Mouse (Mus musculus): Measurements from ENCODE around the gene Pth1r. TPM values are rescaled to one million over a fixed set of nuclear protein-coding genes. Genes with fewer than 3 reads are reported as not detected.

Pth1r gene
- 21.9 and 23.9 TPM in 2 replicates for polyA plus RNA-seq (2014; fragmentation: Nextera tagmentation; extraction: Ambion mirVana)

DNA sequence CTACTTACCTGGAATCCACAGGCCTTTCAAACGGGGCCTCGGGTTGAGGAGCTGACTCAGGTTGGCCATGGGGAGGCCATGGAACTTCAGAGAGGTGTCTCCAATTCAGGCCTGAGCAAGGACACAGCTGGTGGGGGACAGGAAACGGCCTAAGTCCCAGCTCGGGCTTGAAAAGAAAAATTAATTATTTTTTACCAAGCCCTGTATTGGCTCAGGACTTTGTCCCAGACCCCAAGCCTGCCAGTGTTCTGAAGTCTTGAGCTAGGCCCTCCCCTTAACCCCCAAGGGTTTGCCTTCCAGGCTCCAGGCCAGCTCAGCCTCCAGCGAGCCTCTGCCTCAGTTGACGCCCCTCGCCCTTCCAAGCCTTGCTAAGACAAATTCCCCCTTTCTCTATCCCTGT, at the start of gene Pth1r:
TSS of gene Pth1r (minus strand) at position 185 of the 400 bp plus-strand sequence.
- H3K9ac ChIP-seq (ENCODE audit: low read depth, low read length) = no peak within 1 kb of the TSS
- H3K36me3 ChIP-seq (ENCODE audit: control insufficient read depth, insufficient read depth, low read length) = no peaks in the 10 kb centered on the region
- no peaks in the 10 kb centered on the region for H3K9me3 ChIP-seq (ENCODE audit: control insufficient read depth, low read length)
- DNase-seq (ENCODE audit: low spot score) (no peak), ATAC-seq (ENCODE audit: low FRiP score) (no peak)
- 0 out of 2 replicates have a peak, but pooled peaks cover 7% of the 10 kb centered on the region for H3K27me3 ChIP-seq (ENCODE audit: control insufficient read depth, insufficient read depth, low read length)
- 63% methylated on average over 7 of the region's 7 CpGs for WGBS
- H3K27ac ChIP-seq (ENCODE audit: low read depth, low read length) = no peak within 1 kb of the TSS
- no peak within 1 kb of the TSS for H3K4me3 ChIP-seq (ENCODE audit: low read depth, low read length)
- no peaks in the 10 kb centered on the region for H3K4me1 ChIP-seq (replicated peaks; ENCODE audit: control insufficient read depth, insufficient read depth, low read length)
- H3K4me2 ChIP-seq (replicated peaks; ENCODE audit: low read depth, low read length) = no peak within 1 kb of the TSS

DNA sequence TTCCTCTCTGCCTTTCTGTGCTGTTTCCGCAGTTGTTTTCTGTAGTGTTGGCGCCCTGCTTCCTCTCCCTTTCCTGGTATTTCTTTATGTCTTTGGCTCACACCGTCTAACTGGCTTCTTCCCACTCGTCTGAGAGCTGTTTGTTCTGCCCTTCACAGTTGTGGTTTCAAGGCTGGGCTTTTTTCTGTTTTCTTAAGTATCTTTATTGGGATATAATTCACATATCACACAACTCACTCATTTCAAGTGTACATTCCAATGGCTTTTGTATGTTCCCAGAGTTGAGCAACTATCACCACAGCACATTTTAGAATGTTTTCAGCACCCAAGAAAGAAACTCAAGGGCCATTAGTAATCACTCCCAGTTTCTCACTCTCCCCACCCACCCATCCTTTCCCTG, 43.5 kb upstream of the Pth1r start:
- Histone ChIP-seq H3K27ac (ENCODE audit: low read depth, low read length) (no peak overlapping the region), H3K9ac (ENCODE audit: low read depth, low read length) (no peak overlapping the region), H3K27me3 (ENCODE audit: control insufficient read depth, insufficient read depth, low read length) (no peaks in the 10 kb centered on the region), H3K4me2 (replicated peaks; ENCODE audit: low read depth, low read length) (no peak overlapping the region), H3K9me3 (ENCODE audit: control insufficient read depth, low read length) (no peaks in the 10 kb centered on the region), H3K4me3 (ENCODE audit: low read depth, low read length) (no peak overlapping the region), H3K36me3 (ENCODE audit: control insufficient read depth, insufficient read depth, low read length) (no peaks in the 10 kb centered on the region), H3K4me1 (replicated peaks; ENCODE audit: control insufficient read depth, insufficient read depth, low read length) (no peaks in the 10 kb centered on the region)
- no peak for DNase-seq (ENCODE audit: low spot score)
- ATAC-seq (ENCODE audit: low FRiP score) = no peak
- WGBS = 75% methylated on average over 4 of the region's 4 CpGs

DNA sequence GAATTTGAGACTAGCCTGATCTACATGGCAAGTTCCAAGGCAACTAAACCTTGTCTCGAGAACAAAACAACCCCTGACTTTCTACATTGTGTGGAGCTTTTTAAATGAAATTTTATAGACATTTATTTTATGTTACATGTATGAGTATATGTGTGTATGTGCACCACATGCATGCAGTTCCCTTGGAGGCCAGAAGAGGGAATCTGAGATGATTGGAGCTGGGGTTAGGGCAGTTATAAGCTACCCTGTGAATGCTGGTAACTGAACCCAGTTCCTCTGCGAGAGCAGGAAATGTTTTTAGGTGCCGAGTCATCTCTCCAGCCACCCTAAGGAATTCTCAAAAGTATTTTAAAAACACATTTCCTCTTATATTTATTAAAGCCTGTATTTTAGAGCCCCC, 41.2 kb upstream of the Pth1r start:
- Histone ChIP-seq H3K9ac (ENCODE audit: low read depth, low read length) (no peak overlapping the region), H3K36me3 (ENCODE audit: control insufficient read depth, insufficient read depth, low read length) (no peaks in the 10 kb centered on the region), H3K4me2 (replicated peaks; ENCODE audit: low read depth, low read length) (no peak overlapping the region), H3K9me3 (ENCODE audit: control insufficient read depth, low read length) (no peaks in the 10 kb centered on the region), H3K27me3 (ENCODE audit: control insufficient read depth, insufficient read depth, low read length) (no peaks in the 10 kb centered on the region), H3K27ac (ENCODE audit: low read depth, low read length) (no peak overlapping the region), H3K4me1 (replicated peaks; ENCODE audit: control insufficient read depth, insufficient read depth, low read length) (no peaks in the 10 kb centered on the region), H3K4me3 (ENCODE audit: low read depth, low read length) (no peak overlapping the region)
- DNase-seq (ENCODE audit: low spot score) (no peak), ATAC-seq (ENCODE audit: low FRiP score) (no peak)
- WGBS = 92% methylated on average over 3 of the region's 3 CpGs

DNA sequence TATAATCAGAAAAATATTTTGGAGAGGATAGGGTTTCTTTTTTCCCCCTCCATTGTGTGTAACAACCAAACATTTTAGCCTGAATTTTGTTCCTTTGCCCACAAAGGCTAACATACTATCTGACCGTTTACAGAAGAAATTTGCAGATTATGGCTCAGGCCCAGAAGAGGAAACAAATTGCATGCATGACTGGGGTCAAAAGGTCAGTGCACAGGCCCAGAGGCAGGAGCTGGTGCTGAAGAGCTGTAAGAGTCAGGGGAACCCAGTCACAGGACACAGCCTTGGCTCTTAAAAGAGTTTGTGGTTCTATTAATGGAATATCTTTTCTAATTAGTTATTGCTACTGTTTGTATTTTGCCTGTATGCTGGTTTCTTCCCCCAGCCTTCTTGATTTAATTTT, 36.7 kb upstream of the Pth1r start:
- Histone ChIP-seq H3K4me3 (ENCODE audit: low read depth, low read length) (no peak overlapping the region), H3K4me2 (replicated peaks; ENCODE audit: low read depth, low read length) (no peak overlapping the region), H3K27ac (ENCODE audit: low read depth, low read length) (no peak overlapping the region), H3K27me3 (ENCODE audit: control insufficient read depth, insufficient read depth, low read length) (no peaks in the 10 kb centered on the region), H3K9me3 (ENCODE audit: control insufficient read depth, low read length) (no peaks in the 10 kb centered on the region), H3K36me3 (ENCODE audit: control insufficient read depth, insufficient read depth, low read length) (no peaks in the 10 kb centered on the region), H3K4me1 (replicated peaks; ENCODE audit: control insufficient read depth, insufficient read depth, low read length) (no peaks in the 10 kb centered on the region), H3K9ac (ENCODE audit: low read depth, low read length) (no peak overlapping the region)
- WGBS = 57% methylated on average over 1 of the region's 1 CpGs
- DNase-seq (ENCODE audit: low spot score) (no peak), ATAC-seq (ENCODE audit: low FRiP score) (no peak)

DNA sequence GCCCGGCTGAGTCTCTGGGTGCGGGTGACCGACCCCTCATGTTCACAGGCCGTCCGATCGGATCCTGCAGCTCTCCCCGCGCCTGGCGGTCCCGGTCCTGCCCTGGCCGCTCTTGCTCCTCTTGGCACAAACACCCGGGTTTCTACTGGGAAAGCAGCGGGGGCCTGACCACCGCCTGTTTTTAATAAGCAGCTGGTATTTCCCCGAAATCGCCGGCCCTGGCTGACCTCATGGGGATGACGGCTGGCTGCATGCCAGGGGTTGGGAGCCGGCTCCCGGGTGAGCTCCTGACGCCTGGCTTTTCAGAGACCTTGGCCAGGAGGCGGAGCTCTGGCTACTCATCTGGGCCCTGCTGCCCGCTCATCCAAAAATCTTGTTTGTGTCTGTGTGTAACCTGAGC, 34.8 kb upstream of the Pth1r start:
- peak overlapping the region; percentile 79 for H3K4me2 ChIP-seq (replicated peaks; ENCODE audit: low read depth, low read length)
- 0% methylated on average over 23 of the region's 23 CpGs for WGBS
- peak overlapping the region; percentile 43 for H3K4me3 ChIP-seq (ENCODE audit: low read depth, low read length)
- H3K27ac ChIP-seq (ENCODE audit: low read depth, low read length) = 0 out of 2 replicates have a peak overlapping the region, but pooled peaks have one; percentile 24
- peak; percentile 79 for DNase-seq (ENCODE audit: low spot score)
- no peaks in the 10 kb centered on the region for H3K9me3 ChIP-seq (ENCODE audit: control insufficient read depth, low read length)
- peak overlapping the region; percentile 71 for H3K9ac ChIP-seq (ENCODE audit: low read depth, low read length)
- H3K36me3 ChIP-seq (ENCODE audit: control insufficient read depth, insufficient read depth, low read length) = no peaks in the 10 kb centered on the region
- H3K27me3 ChIP-seq (ENCODE audit: control insufficient read depth, insufficient read depth, low read length) = no peaks in the 10 kb centered on the region
- H3K4me1 ChIP-seq (replicated peaks; ENCODE audit: control insufficient read depth, insufficient read depth, low read length) = no peaks in the 10 kb centered on the region
- ATAC-seq (ENCODE audit: low FRiP score) = peak; percentile 77

DNA sequence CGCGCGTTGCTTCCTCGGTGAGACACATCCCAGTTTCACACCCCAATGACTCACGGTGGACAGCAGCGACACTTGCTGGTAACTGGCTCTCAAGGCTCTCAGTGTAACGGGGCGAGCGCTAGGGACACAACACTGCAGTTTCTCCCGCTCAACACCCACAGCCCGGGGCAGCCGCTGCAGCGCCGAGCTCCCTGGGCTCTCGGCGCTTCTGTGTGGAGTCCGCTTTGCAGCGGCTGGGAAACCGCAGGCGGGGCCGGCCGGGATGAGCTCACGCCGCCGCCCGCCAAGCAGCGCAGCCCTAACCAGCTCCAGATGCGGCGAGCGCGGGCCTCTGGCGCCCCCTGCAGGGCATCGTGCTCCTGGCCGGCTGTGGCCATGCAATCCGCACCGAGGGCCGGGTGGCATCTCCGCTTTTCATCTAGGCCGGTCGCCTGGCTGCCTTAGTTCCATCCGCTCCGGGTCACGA, 34.3 kb upstream of the Pth1r start:
- DNase-seq (ENCODE audit: low spot score) (peak; percentile 98), ATAC-seq (ENCODE audit: low FRiP score) (peak; percentile 95)
- H3K9ac ChIP-seq (ENCODE audit: low read depth, low read length) = peak overlapping the region; percentile 71
- H3K36me3 ChIP-seq (ENCODE audit: control insufficient read depth, insufficient read depth, low read length) = no peaks in the 10 kb centered on the region
- no peaks in the 10 kb centered on the region for H3K27me3 ChIP-seq (ENCODE audit: control insufficient read depth, insufficient read depth, low read length)
- no peaks in the 10 kb centered on the region for H3K9me3 ChIP-seq (ENCODE audit: control insufficient read depth, low read length)
- under 1% methylated on average over 41 of the region's 43 CpGs for WGBS
- H3K4me2 ChIP-seq (replicated peaks; ENCODE audit: low read depth, low read length) = peak overlapping the region; percentile 79
- 0 out of 2 replicates have a peak overlapping the region, but pooled peaks have one; percentile 24 for H3K27ac ChIP-seq (ENCODE audit: low read depth, low read length)
- peak overlapping the region; percentile 43 for H3K4me3 ChIP-seq (ENCODE audit: low read depth, low read length)
- H3K4me1 ChIP-seq (replicated peaks; ENCODE audit: control insufficient read depth, insufficient read depth, low read length) = no peaks in the 10 kb centered on the region

DNA sequence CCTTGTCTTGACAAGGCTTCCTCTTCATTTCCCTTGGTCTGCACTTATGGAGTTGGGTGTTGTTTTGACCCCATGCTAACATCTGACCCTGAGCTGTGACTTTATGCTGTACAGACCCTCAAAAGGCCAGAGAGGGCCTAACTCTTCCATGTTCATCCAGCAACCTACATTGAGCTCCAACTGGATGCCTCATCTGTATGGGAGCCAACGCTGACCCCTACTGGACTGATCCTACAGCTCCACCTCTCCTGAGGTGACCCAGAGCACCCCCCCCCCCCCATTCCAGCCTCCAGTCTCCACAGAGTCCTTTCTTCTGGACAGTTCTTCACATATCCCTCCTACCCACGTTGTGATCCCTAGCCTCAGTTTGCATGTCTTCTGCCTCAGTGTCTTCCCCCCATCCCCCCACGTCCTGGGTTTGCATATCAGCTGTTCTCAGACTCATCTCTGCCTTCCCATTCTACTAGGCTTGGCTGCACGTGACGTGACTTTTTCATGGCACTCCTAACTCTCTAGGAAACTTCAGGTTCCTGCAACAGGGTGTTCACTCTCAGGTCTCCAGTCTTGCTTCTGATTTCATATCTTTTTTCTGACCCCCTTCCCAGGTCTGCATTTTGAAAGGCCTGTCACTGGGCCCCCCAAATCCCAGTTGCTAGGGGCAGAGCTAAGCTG, 32.4 kb upstream of the Pth1r start:
- no peaks in the 10 kb centered on the region for H3K4me1 ChIP-seq (replicated peaks; ENCODE audit: control insufficient read depth, insufficient read depth, low read length)
- ATAC-seq (ENCODE audit: low FRiP score) (no peak), DNase-seq (ENCODE audit: low spot score) (peak; percentile 33)
- H3K4me3 ChIP-seq (ENCODE audit: low read depth, low read length) = no peak overlapping the region
- no peaks in the 10 kb centered on the region for H3K36me3 ChIP-seq (ENCODE audit: control insufficient read depth, insufficient read depth, low read length)
- H3K27me3 ChIP-seq (ENCODE audit: control insufficient read depth, insufficient read depth, low read length) = no peaks in the 10 kb centered on the region
- WGBS = 53% methylated on average over 5 of the region's 5 CpGs
- no peaks in the 10 kb centered on the region for H3K9me3 ChIP-seq (ENCODE audit: control insufficient read depth, low read length)
- no peak overlapping the region for H3K4me2 ChIP-seq (replicated peaks; ENCODE audit: low read depth, low read length)
- H3K9ac ChIP-seq (ENCODE audit: low read depth, low read length) = no peak overlapping the region
- no peak overlapping the region for H3K27ac ChIP-seq (ENCODE audit: low read depth, low read length)

DNA sequence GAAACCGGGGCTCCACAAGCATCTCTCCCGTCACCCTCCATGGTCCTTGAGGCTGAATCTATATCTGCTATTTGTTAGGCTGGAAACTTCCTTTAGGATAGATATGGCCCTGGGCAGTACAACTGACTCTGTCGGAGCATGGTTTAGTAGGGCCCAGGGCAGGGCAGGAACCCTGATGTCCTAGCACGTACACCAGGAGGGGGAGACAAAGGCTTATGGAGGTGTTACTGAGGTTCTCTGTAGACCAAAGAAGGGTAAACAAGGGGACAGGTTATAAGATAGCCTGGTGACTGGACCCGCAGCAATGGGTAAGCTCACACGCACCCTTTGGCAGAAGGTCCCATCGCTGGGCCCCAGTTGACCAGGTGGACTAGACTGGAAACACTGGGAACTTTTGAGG, 31.6 kb upstream of the Pth1r start:
- H3K4me3 ChIP-seq (ENCODE audit: low read depth, low read length) = no peak overlapping the region
- no peaks in the 10 kb centered on the region for H3K36me3 ChIP-seq (ENCODE audit: control insufficient read depth, insufficient read depth, low read length)
- H3K27me3 ChIP-seq (ENCODE audit: control insufficient read depth, insufficient read depth, low read length) = no peaks in the 10 kb centered on the region
- no peak overlapping the region for H3K27ac ChIP-seq (ENCODE audit: low read depth, low read length)
- H3K4me1 ChIP-seq (replicated peaks; ENCODE audit: control insufficient read depth, insufficient read depth, low read length) = no peaks in the 10 kb centered on the region
- H3K9ac ChIP-seq (ENCODE audit: low read depth, low read length) = no peak overlapping the region
- DNase-seq (ENCODE audit: low spot score) (no peak), ATAC-seq (ENCODE audit: low FRiP score) (no peak)
- H3K9me3 ChIP-seq (ENCODE audit: control insufficient read depth, low read length) = no peaks in the 10 kb centered on the region
- WGBS = 86% methylated on average over 7 of the region's 7 CpGs
- H3K4me2 ChIP-seq (replicated peaks; ENCODE audit: low read depth, low read length) = no peak overlapping the region

DNA sequence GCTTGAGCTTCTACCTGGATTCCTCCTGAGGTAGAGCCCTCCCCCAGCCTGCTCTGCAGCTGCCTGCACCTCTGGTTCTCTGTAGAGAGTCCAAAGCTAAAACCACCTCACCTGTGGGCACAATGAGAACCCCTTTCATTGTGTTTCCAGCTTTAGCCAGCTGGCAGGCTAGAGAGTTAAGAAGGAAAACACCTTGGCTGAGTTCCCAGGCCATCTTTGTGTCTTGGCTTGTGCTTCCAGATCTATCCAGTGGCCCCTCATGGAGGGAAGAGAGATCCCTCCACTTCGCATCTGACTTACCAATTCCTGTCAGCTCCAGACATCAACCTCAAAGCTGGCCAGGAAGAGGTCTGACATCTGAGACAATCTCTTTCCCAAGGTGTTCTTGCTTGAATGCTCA, 31.2 kb upstream of the Pth1r start:
- DNase-seq (ENCODE audit: low spot score) (no peak), ATAC-seq (ENCODE audit: low FRiP score) (no peak)
- Histone ChIP-seq H3K4me2 (replicated peaks; ENCODE audit: low read depth, low read length) (no peak overlapping the region), H3K9me3 (ENCODE audit: control insufficient read depth, low read length) (no peaks in the 10 kb centered on the region), H3K4me3 (ENCODE audit: low read depth, low read length) (no peak overlapping the region), H3K4me1 (replicated peaks; ENCODE audit: control insufficient read depth, insufficient read depth, low read length) (no peaks in the 10 kb centered on the region), H3K27me3 (ENCODE audit: control insufficient read depth, insufficient read depth, low read length) (no peaks in the 10 kb centered on the region), H3K27ac (ENCODE audit: low read depth, low read length) (no peak overlapping the region), H3K9ac (ENCODE audit: low read depth, low read length) (no peak overlapping the region), H3K36me3 (ENCODE audit: control insufficient read depth, insufficient read depth, low read length) (no peaks in the 10 kb centered on the region)
- 100% methylated on average over 1 of the region's 1 CpGs for WGBS

All from hindbrain, embryonic 11.5 days (tissue).